Mouse (Mus musculus) MEL (cell line): ENCODE measurements around the gene Gnb1l. TPM values are rescaled to one million over a fixed set of nuclear protein-coding genes. Genes with fewer than 3 reads are reported as not detected.

Experiments
- DNase-seq: peaks from one replicate; pipeline ENCODE4 v3.0.0; 2011; ENCODE audit warnings: low read depth, low spot score
- H3K27ac ChIP-seq: 2 replicates; pipeline ENCODE4 v1.5.1; 2012; ENCODE audit warnings: low read depth, mild to moderate bottlenecking, control low read depth, low read length, moderate library complexity; ENCODE audit not compliant: control insufficient read depth
- H3K27me3 ChIP-seq, 2 experiments: fragments of 150-350 bp in 1 of 2; sonication (generic) in 1 of 2; 2 replicates each; pipeline ENCODE4 v1.6.1; 2012; ENCODE audit warnings: low read length in 2 of 2, mild to moderate bottlenecking in 2 of 2, improper control_type of control experiment in 1 of 2, moderate library complexity in 1 of 2; ENCODE audit not compliant: insufficient read depth in 2 of 2, control insufficient read depth in 1 of 2
- H3K36me3 ChIP-seq, 2 experiments: 2 replicates each; pipeline ENCODE4 v1.6.1; 2012 to 2014; ENCODE audit warnings: low read length in 2 of 2, improper control_type of control experiment in 1 of 2, inconsistent platforms in 1 of 2, mild to moderate bottlenecking in 1 of 2; ENCODE audit not compliant: insufficient read depth in 2 of 2, control insufficient read depth in 1 of 2
- H3K4me1 ChIP-seq, 2 experiments: fragments of 150-350 bp in 1 of 2; sonication (generic) in 1 of 2; 2 replicates each; pipeline ENCODE4 v1.6.1; 2012; ENCODE audit warnings: low read length in 2 of 2, improper control_type of control experiment in 1 of 2, mild to moderate bottlenecking in 1 of 2; ENCODE audit not compliant: insufficient read depth in 2 of 2, control insufficient read depth in 1 of 2
- H3K4me3 ChIP-seq, 2 experiments: fragments of 150-350 bp in 1 of 2; sonication (generic) in 1 of 2; 2 replicates each; pipeline ENCODE4 v1.5.1; 2012; ENCODE audit warnings: low read depth in 2 of 2, low read length in 2 of 2, mild to moderate bottlenecking in 2 of 2, moderate library complexity in 2 of 2, control low read depth in 1 of 2, improper control_type of control experiment in 1 of 2; ENCODE audit not compliant: control insufficient read depth in 1 of 2, insufficient read depth in 1 of 2
- H3K79me2 ChIP-seq: 2 replicates; pipeline ENCODE4 v1.6.1; 2012; ENCODE audit warnings: mild to moderate bottlenecking, low read length, moderate library complexity; ENCODE audit not compliant: control insufficient read depth, poor library complexity, insufficient read depth
- H3K9ac ChIP-seq: 2 replicates; pipeline ENCODE4 v1.6.1; 2012; ENCODE audit warnings: low read depth, mild to moderate bottlenecking, control low read depth, low read length, moderate library complexity; ENCODE audit not compliant: control insufficient read depth, poor library complexity, severe bottlenecking
- H3K9me3 ChIP-seq: fragments of 150-350 bp; sonication (generic); replicated peaks from 2 replicates; pipeline ENCODE4 v1.6.1; 2012; ENCODE audit warnings: mild to moderate bottlenecking, low read length, improper control_type of control experiment, moderate library complexity; ENCODE audit not compliant: insufficient read depth
- BHLHE40 ChIP-seq: IDR thresholded peaks from 2 replicates; pipeline ENCODE4 v1.6.1; 2012; ENCODE audit warnings: low read depth, mild to moderate bottlenecking, inconsistent platforms, low read length, improper control_type of control experiment, borderline replicate concordance
- CHD2 ChIP-seq: IDR thresholded peaks from 2 replicates; pipeline ENCODE4 v1.6.1; 2011; ENCODE audit warnings: low read length, improper control_type of control experiment
- CTCF ChIP-seq, 3 experiments: IDR thresholded peaks in 2 of 3; conservative IDR thresholded peaks in 1 of 3; 2 replicates each; pipeline ENCODE4 v1.5.1; 2011 to 2012; ENCODE audit warnings: low read length in 3 of 3, low read depth in 2 of 3, mild to moderate bottlenecking in 2 of 3, improper control_type of control experiment in 1 of 3, inconsistent platforms in 1 of 3, mixed read lengths in 1 of 3, moderate library complexity in 1 of 3; ENCODE audit not compliant: control insufficient read depth in 1 of 3, insufficient read depth in 1 of 3, poor library complexity in 1 of 3, severe bottlenecking in 1 of 3
- EP300 ChIP-seq, 2 experiments: IDR thresholded peaks; 2 replicates each; pipeline ENCODE4 v1.6.1; 2011; ENCODE audit warnings: improper control_type of control experiment in 2 of 2, low read length in 2 of 2, low read depth in 1 of 2, mild to moderate bottlenecking in 1 of 2
- HCFC1 ChIP-seq: IDR thresholded peaks from 2 replicates; pipeline ENCODE4 v1.6.1; 2012; ENCODE audit warnings: low read depth, mild to moderate bottlenecking, inconsistent platforms, low read length, improper control_type of control experiment, moderate library complexity
- JUND ChIP-seq: IDR thresholded peaks from 2 replicates; pipeline ENCODE4 v1.6.1; 2011; ENCODE audit warnings: low read depth, mild to moderate bottlenecking, improper control_type of control experiment, low read length
- MEF2A ChIP-seq: IDR thresholded peaks from 2 replicates; pipeline ENCODE4 v1.6.1; 2014; ENCODE audit warnings: low read depth, mild to moderate bottlenecking, inconsistent platforms, low read length, improper control_type of control experiment; ENCODE audit not compliant: poor library complexity, insufficient replicate concordance, severe bottlenecking; ENCODE audit errors: extremely low read depth
- MXI1 ChIP-seq: IDR thresholded peaks from 2 replicates; pipeline ENCODE4 v1.6.1; 2011; ENCODE audit warnings: mild to moderate bottlenecking, low read depth, low read length, improper control_type of control experiment
- NRF1 ChIP-seq: IDR thresholded peaks from 2 replicates; pipeline ENCODE4 v1.6.1; 2014; ENCODE audit warnings: low read depth, mild to moderate bottlenecking, inconsistent platforms, low read length, improper control_type of control experiment, moderate library complexity; ENCODE audit not compliant: poor library complexity, insufficient read depth, severe bottlenecking
- POLR2A ChIP-seq, 2 experiments: IDR thresholded peaks; 2 replicates each; pipeline ENCODE4 v1.6.1; 2011 to 2012; ENCODE audit warnings: low read length in 2 of 2, mild to moderate bottlenecking in 2 of 2, control low read depth in 1 of 2, improper control_type of control experiment in 1 of 2, low read depth in 1 of 2, moderate library complexity in 1 of 2; ENCODE audit not compliant: control insufficient read depth in 1 of 2, insufficient read depth in 1 of 2, poor library complexity in 1 of 2
- POLR2AphosphoS2 ChIP-seq: IDR thresholded peaks from 2 replicates; pipeline ENCODE4 v1.6.1; 2011; ENCODE audit warnings: low read length, improper control_type of control experiment
- RAD21 ChIP-seq: IDR thresholded peaks from 2 replicates; pipeline ENCODE4 v1.6.1; 2011; ENCODE audit warnings: mild to moderate bottlenecking, low read depth, low read length, improper control_type of control experiment
- UBTF ChIP-seq: IDR thresholded peaks from 2 replicates; pipeline ENCODE4 v1.6.1; 2012; ENCODE audit warnings: low read depth, mild to moderate bottlenecking, inconsistent platforms, low read length, improper control_type of control experiment, moderate library complexity, borderline replicate concordance; ENCODE audit not compliant: insufficient read depth
- ZC3H11A ChIP-seq: IDR thresholded peaks from 2 replicates; pipeline ENCODE4 v1.6.1; 2012; ENCODE audit warnings: low read depth, mild to moderate bottlenecking, inconsistent platforms, low read length, improper control_type of control experiment
- ZKSCAN1 ChIP-seq: IDR thresholded peaks from 2 replicates; pipeline ENCODE4 v1.6.1; 2012; ENCODE audit warnings: low read depth, mild to moderate bottlenecking, inconsistent platforms, low read length, improper control_type of control experiment, moderate library complexity
- ZMIZ1 ChIP-seq: IDR thresholded peaks from 2 replicates; pipeline ENCODE4 v1.6.1; 2012; ENCODE audit warnings: low read depth, mild to moderate bottlenecking, inconsistent platforms, low read length, improper control_type of control experiment, moderate library complexity
- ZNF384 ChIP-seq: IDR thresholded peaks from 2 replicates; pipeline ENCODE4 v1.6.1; 2012; ENCODE audit warnings: low read depth, mild to moderate bottlenecking, inconsistent platforms, low read length, improper control_type of control experiment
- polyA plus RNA-seq, 2 experiments: library from polyadenylated mRNA; stranded (reverse) in 1 of 2; unstranded in 1 of 2; fragments of >175 nt in 1 of 2; fragments of >200 nt in 1 of 2; gene quantifications; 2 replicates each; pipeline versions ENCODE4 v1.2.1 to v1.2.4; 2012; ENCODE audit warnings: low replicate concordance in 2 of 2, low read depth in 1 of 2; ENCODE audit not compliant: insufficient read length in 2 of 2, insufficient read depth in 1 of 2, missing spikeins in 1 of 2
- total RNA-seq: library from RNA; depleted of rRNA; stranded (reverse); fragments of 300-350 nt; gene quantifications from 2 replicates; pipeline ENCODE4 v1.2.3, GENCODE M21; 2012

Gene Gnb1l
- total and polyA plus RNA-seq, 3 experiments = 37.9 to 47.8 TPM; not detected in 1

- H3K27ac ChIP-seq = no peak overlapping the region
- H3K79me2 ChIP-seq = no peaks in the 10 kb centered on the region
- no peaks in the 10 kb centered on the region for H3K9me3 ChIP-seq
- no peak overlapping the region for H3K4me3 ChIP-seq
- no peaks in the 10 kb centered on the region for H3K27me3 ChIP-seq
- DNase-seq = no peak
- no peaks in the 10 kb centered on the region for H3K4me1 ChIP-seq
- no peak overlapping the region for H3K9ac ChIP-seq
- TF ChIP-seq RAD21 (no peak), JUND (no peak), BHLHE40 (no peak), CTCF (IDR thresholded peaks at IDR 0.05 in 2 of 3, conservative IDR thresholded peaks at IDR 0.05 in 1 of 3; ENCODE audit: control insufficient read depth in 1 of 3, insufficient read depth in 1 of 3, low read depth in 2 of 3, low read length in 3 of 3, poor library complexity in 1 of 3, severe bottlenecking in 1 of 3) (no peak), ZC3H11A (no peak)
- peaks cover 0 to 2% of the 10 kb centered on the region in 2 experiments; a peak in 1 of 4 replicates for H3K36me3 ChIP-seq
Measured at GRCm38 (mm10) chr16:18472416-18472815, 26.1 kb upstream of the Gnb1l start.

- Histone ChIP-seq H3K4me3 (no peak overlapping the region), H3K36me3 (peaks cover 0 to 2% of the 10 kb centered on the region in 2 experiments; a peak in 1 of 4 replicates), H3K79me2 (no peaks in the 10 kb centered on the region), H3K27ac (no peak overlapping the region), H3K4me1 (no peaks in the 10 kb centered on the region), H3K9me3 (no peaks in the 10 kb centered on the region), H3K9ac (no peak overlapping the region), H3K27me3 (no peaks in the 10 kb centered on the region)
- no peak for DNase-seq
- TF ChIP-seq CTCF (IDR thresholded peaks at IDR 0.05 in 2 of 3, conservative IDR thresholded peaks at IDR 0.05 in 1 of 3; ENCODE audit: control insufficient read depth in 1 of 3, insufficient read depth in 1 of 3, low read depth in 2 of 3, low read length in 3 of 3, poor library complexity in 1 of 3, severe bottlenecking in 1 of 3) (no peak), POLR2AphosphoS2 (no peak), CHD2 (no peak), ZKSCAN1 (no peak), HCFC1 (no peak), ZMIZ1 (no peak), NRF1 (no peak), EP300 (IDR thresholded peaks at IDR 0.05; ENCODE audit: low read depth in 1 of 2, low read length in 2 of 2) (no peak), MXI1 (no peak), UBTF (no peak), MEF2A (no peak), ZNF384 (no peak), POLR2A (IDR thresholded peaks at IDR 0.05; ENCODE audit: control insufficient read depth in 1 of 2, insufficient read depth in 1 of 2, low read depth in 1 of 2, low read length in 2 of 2, poor library complexity in 1 of 2) (no peak)
- TF ChIP-seq, all 39 proteins: peak for 0
Measured at GRCm38 (mm10) chr16:18472976-18473375, 25.5 kb upstream of the Gnb1l start.
